In genomic region chr1:64302833-64303358, GRCm38 (mm10) we compare ENCODE assay signal across 8 mouse cellular contexts.
DNase-seq lines count a peak whose midpoint lies in the region.

No protein-coding gene starts in this region.

- H3K27ac ChIP-seq in midbrain, embryonic 10.5 days (replicated peaks): peak overlapping the region; percentile 77

- H3K27me3 ChIP-seq in midbrain, embryonic 10.5 days (ENCODE audit: low read depth, poor library complexity, severe bottlenecking): no peaks in the 10 kb centered on the region

- intact Hi-C loops in left cerebral cortex, postnatal 4 days (cut with DNase I): loop anchor here (10.0 kb wide), 1 partner anchor 538 kb away; the partner anchor contains the start of gene 4933402D24Rik

- no peaks in the 10 kb centered on the region for H3K9me3 ChIP-seq in midbrain, embryonic 10.5 days (replicated peaks)

- H3K36me3 ChIP-seq in midbrain, embryonic 10.5 days: no peaks in the 10 kb centered on the region

- peaks cover 39% of the 10 kb centered on the region for H3K4me1 ChIP-seq in midbrain, embryonic 10.5 days

- 17% methylated on average over 10 of the region's 10 CpGs for WGBS in midbrain, embryonic 10.5 days

- peak; percentile 44 for DNase-seq in ZHBTc4 (ENCODE audit: low read depth, low spot score)
- DNase-seq in embryo, embryonic 10.5 days (ENCODE audit: low spot score): peak; percentile 42
- DNase-seq in heart, adult 8-10 months (ENCODE audit: low spot score): peak; percentile 81
- peak; percentile 69 for DNase-seq in kidney, adult 11 months
- peak; percentile 39 for DNase-seq in left cerebral cortex, postnatal 4 days
- DNase-seq in midbrain, embryonic 10.5 days (ENCODE audit: low spot score): peak; percentile 45
- DNase-seq in skeletal muscle tissue, adult 2 months (ENCODE audit: low read depth, low spot score): peak; percentile 52
- no peak for DNase-seq in urinary bladder, postnatal 4 days (ENCODE audit: low spot score in 2 of 2)

- peak overlapping the region; percentile 37 for H3K4me3 ChIP-seq in midbrain, embryonic 10.5 days

Comparison
In these comparisons a context has a peak if more than half of its experiments do, and no peak if none do; other contexts are left out.
1. DNase-seq: peak in ZHBTc4 (single experiment), embryo, embryonic 10.5 days (single experiment), heart, adult 8-10 months (single experiment), kidney, adult 11 months (single experiment), left cerebral cortex, postnatal 4 days (single experiment), midbrain, embryonic 10.5 days (single experiment) and skeletal muscle tissue, adult 2 months (single experiment); none in urinary bladder, postnatal 4 days (0 of 2).